Mouse (Mus musculus): Measurements from ENCODE around the gene Gm17079.
"Not testable (repeated sequence)": the region's sequence is repeated elsewhere in the genome, so short reads cannot be mapped to it uniquely, and the experiment has no call there.

The Gm17079 gene

GRCm38 (mm10) chr14:51695368-51695767 lies at the start of gene Gm17079:
Gene Gm17079, minus strand, starts transcription at chr14:51695468.
- in situ Hi-C loops (cut with MboI, MseI), result not testable (repeated sequence)

- in situ Hi-C loops (cut with MboI, MseI), result no loop called here
Observed at GRCm38 (mm10) chr14:51740347-51741170, 45.3 kb upstream of the Gm17079 start.

- in situ Hi-C loops (cut with MboI, MseI), result no loop called here
Observed at GRCm38 (mm10) chr14:51739150-51739993, 44.1 kb upstream of the Gm17079 start.

GRCm38 (mm10) chr14:51738411-51739149 lies 43.3 kb upstream of the Gm17079 start:
- in situ Hi-C loops (cut with MboI, MseI), result no loop called here

- in situ Hi-C loops (cut with MboI, MseI), result no loop called here
Observed at GRCm38 (mm10) chr14:51737967-51738366, 42.7 kb upstream of the Gm17079 start.

GRCm38 (mm10) chr14:51717083-51717482 lies 21.8 kb upstream of the Gm17079 start, which contains the start of gene Gm5800:
Gene Gm5800, minus strand, starts transcription at chr14:51717183.
- in situ Hi-C loops (cut with MboI, MseI), result no loop called here

- in situ Hi-C loops (cut with MboI, MseI), result no loop called here
Observed at GRCm38 (mm10) chr14:51677269-51677668, 18.0 kb downstream of the Gm17079 start.

Measured in T-helper 1 cell (primary cell).